Mouse (Mus musculus): ENCODE measurements around the gene Uts2r.
A peak's percentile ranks its signal among the peaks of the same experiment; 100 is the strongest.

Gene Uts2r

GRCm38 (mm10) chr11:121163751-121164150 lies 3.7 kb downstream of the Uts2r start:
- no peak for DNase-seq (ENCODE audit: low spot score)

- no peak for DNase-seq (ENCODE audit: low spot score)
Observed at GRCm38 (mm10) chr11:121173203-121173602, 13.1 kb downstream of the Uts2r start.

- no peak for DNase-seq (ENCODE audit: low spot score)
Observed at GRCm38 (mm10) chr11:121174234-121174633, 14.2 kb downstream of the Uts2r start.

GRCm38 (mm10) chr11:121176285-121177270 lies 16.5 kb downstream of the Uts2r start:
- DNase-seq (ENCODE audit: low spot score): peak; percentile 39

DNA sequence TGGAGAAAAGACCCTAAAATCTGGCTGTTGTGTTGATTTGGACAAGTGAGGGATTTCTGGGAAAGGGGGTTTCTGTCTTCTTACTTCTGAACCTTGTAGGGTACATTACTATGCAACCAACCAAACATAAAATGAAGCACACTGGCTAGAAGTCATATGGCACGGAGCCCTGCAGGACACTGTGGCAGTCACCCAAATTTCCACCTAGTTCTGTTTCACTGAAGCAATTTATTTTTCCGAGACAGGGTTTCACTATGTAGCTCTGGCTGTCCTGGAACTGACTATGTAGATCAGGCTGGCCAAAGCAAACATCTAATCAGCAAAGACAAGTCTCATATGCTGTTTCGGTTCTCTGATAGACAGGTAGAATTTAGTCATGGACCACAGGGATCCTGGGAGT lies 29.6 kb downstream of the Uts2r start:
- DNase-seq (ENCODE audit: low spot score): no peak

GRCm38 (mm10) chr11:121192742-121193141 lies 32.7 kb downstream of the Uts2r start:
- DNase-seq (ENCODE audit: low spot score): no peak

DNA sequence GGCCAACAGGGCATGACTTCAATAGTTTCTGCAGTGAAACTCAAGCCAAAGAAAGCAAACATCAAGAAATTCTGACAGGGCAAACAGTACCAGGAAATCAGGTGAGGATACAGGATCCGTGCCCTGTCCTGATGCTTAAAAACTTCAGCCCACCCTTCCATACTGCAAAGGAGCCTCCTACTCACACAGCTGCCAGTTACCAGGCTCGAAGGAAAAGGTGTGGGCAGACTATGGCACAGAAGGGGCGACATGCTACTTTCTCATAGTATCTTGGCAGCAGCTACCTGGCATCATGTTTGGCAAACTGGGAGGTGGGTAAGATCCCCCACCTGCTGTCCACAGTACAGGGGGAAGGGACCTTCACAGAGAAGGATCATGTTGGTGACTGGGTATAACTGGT lies 33.3 kb downstream of the Uts2r start:
- no peak for DNase-seq (ENCODE audit: low spot score)

- DNase-seq (ENCODE audit: low spot score): no peak
Observed at GRCm38 (mm10) chr11:121198622-121199021, 38.6 kb downstream of the Uts2r start.

DNA sequence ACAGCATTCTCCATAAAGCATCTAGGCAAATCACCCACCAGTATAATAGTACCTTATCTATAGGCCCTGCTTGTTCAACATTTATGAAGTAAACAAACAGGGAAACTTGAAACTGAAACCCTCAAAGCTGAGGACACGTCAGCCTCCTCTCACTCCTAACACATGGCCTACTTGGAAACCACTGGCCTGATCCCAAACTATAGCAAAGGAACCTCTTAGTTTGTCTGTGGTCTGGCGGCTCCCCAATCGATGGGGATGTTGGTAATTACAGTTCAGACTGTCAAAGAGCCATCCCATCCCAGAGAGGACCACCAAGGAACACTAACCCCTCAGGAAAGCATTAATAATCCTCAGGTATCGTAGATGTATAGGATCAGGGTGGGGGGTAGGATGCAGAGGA lies 39.8 kb downstream of the Uts2r start:
- no peak for DNase-seq (ENCODE audit: low spot score)

DNA sequence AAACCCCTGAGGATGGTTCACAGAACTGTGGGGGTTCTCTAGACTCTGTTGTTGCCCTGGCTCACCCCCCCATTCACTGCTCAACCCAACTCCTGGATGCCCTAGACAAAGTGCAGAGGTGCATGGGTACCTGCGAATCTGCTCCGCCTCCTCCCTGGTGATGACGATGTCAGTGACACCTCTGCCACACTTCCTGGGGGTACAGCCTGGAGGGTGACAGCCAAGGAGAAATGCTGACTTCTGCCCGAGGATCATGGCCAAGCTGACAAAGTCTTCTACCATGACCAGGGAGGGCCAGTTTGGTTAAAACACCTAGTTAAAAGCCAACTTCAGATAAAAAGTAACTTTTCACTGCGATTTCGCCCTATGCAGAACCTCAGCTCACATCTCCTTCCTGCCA lies 40.7 kb downstream of the Uts2r start:
- no peak for DNase-seq (ENCODE audit: low spot score)

DNA sequence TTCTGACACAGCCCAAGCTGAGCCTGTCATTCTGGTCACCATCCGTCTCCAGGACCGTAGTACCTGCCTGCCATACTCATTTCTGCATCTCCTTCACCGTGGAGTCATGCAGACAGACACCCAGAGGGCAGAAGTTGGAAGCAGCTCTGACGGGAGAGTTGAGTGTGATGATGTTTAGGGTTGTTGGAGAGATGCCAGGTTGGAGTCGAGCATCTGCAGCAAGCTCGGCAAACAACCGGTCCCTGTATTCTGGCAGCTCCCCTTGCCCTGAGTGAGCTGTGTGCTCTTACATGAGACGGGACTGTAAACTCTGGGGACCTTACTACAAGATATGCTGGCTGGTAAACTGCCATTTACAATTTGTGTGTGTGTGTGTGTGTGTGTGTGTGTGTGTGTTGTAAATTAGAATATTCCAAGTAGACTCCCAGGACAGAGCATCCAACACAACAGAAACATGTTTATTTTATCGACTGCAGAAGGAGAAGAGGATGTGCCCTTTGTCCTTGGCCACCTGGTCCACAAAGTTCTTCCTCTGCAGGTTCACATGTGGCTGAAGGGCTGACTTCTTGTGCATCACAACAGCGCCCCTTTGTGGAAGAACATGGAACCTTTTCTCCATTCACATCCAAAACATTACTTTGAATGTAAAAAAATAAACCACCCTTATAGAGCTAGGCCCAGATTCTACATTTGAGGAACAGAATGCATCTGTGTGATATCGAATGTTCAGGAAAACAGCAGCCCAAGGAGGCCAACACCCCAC lies 41.5 kb downstream of the Uts2r start:
- DNase-seq (ENCODE audit: low spot score): no peak

DNA sequence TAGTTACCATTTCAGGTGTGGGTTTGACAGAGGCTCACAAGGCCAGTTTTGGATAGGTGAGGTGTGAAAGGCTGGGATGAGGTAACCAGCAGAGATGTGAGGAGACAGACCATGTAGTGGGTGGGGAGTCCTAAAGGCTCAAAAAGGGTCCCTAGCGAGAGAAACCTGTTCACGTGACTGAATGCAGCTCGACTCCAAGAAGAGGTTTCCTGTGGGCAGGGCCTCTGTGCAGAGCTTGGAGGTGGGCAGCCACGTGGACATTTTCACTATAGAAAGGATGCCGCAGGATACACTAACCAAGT lies 43.7 kb downstream of the Uts2r start:
- DNase-seq (ENCODE audit: low spot score): no peak

- DNase-seq (ENCODE audit: low spot score): peak; percentile 95
Observed at GRCm38 (mm10) chr11:121204161-121205006, 44.3 kb downstream of the Uts2r start, which contains the start of the genes Hexdc and Ogfod3. Gene Hexdc, plus strand, starts transcription at chr11:121204433. Gene Ogfod3, minus strand, starts transcription at chr11:121204711.
